Mouse (Mus musculus): Measurements from ENCODE around the gene Ldlrap1.

DNA sequence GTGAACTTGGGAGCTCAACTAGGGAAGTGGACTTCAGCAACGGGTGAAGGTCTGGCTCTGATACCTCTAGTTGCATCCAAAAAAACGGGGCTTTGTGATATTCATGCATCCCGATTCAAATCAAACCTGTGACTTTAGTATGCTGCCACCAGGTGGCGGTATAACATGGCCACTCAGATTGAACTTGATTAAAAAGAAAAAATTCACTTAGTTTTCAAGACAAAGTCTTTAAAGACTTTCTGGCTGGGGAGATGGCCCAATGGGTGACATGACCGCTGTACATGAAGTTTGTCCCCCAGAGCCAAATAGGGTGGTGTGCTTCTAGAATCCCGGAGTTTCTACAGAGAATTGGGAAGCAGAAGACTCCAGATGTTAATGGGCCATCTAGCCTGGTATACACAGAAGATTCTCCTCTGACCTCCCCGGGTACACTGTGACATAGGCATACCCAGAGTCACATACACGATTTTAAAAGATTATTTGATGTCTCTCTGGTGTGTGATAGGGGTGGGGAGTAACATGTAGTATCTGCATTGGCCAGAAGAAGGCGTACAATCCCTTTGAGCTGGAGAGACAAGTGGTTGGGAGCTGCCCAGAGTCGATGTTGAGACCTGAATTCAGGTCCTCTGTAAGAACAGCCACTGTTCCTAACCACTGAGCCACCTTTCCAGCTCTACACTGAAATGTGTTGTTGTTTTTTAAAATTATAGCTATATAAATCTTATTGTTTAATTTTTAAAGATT is 25.6 kb upstream of the Ldlrap1 start:
- no peak for TF ChIP-seq POLR2A (IDR thresholded peaks at IDR 0.05; ENCODE audit: insufficient read depth, low read depth, low read length)
- TF ChIP-seq CTCF (IDR thresholded peaks at IDR 0.05) = peak; percentile 92
